Mouse (Mus musculus): Measurements from ENCODE around the gene Slc9a2. TPM values are rescaled to one million over a fixed set of nuclear protein-coding genes. Genes with fewer than 3 reads are reported as not detected.

The Slc9a2 gene
- polyA plus RNA-seq (2012) = not detected in 2 replicates

- TF ChIP-seq GATA1 (IDR thresholded peaks at IDR 0.05; ENCODE audit: low read length) = no peak
These were observed at the start of gene Slc9a2 for GRCm38 (mm10) chr1:40680067-40680867. Gene Slc9a2 (plus strand): TSS chr1:40680574.

GRCm38 (mm10) chr1:40632407-40633062, 47.8 kb upstream of the Slc9a2 start:
- no peak for TF ChIP-seq GATA1 (IDR thresholded peaks at IDR 0.05; ENCODE audit: low read length)

- no peak for TF ChIP-seq GATA1 (IDR thresholded peaks at IDR 0.05; ENCODE audit: low read length)
These were observed 45.8 kb upstream of the Slc9a2 start for GRCm38 (mm10) chr1:40634608-40635007.

GRCm38 (mm10) chr1:40648234-40648633, 32.1 kb upstream of the Slc9a2 start:
- no peak for TF ChIP-seq GATA1 (IDR thresholded peaks at IDR 0.05; ENCODE audit: low read length)

GRCm38 (mm10) chr1:40650803-40651497, 29.4 kb upstream of the Slc9a2 start:
- TF ChIP-seq GATA1 (IDR thresholded peaks at IDR 0.05; ENCODE audit: low read length) = no peak

- no peak for TF ChIP-seq GATA1 (IDR thresholded peaks at IDR 0.05; ENCODE audit: low read length)
These were observed 23.3 kb upstream of the Slc9a2 start for GRCm38 (mm10) chr1:40657035-40657434.

- no peak for TF ChIP-seq GATA1 (IDR thresholded peaks at IDR 0.05; ENCODE audit: low read length)
These were observed 22.3 kb upstream of the Slc9a2 start for GRCm38 (mm10) chr1:40657978-40658496.

- TF ChIP-seq GATA1 (IDR thresholded peaks at IDR 0.05; ENCODE audit: low read length) = no peak
These were observed 21.4 kb upstream of the Slc9a2 start for GRCm38 (mm10) chr1:40659017-40659416.

- TF ChIP-seq GATA1 (IDR thresholded peaks at IDR 0.05; ENCODE audit: low read length) = no peak
These were observed 20.9 kb upstream of the Slc9a2 start for GRCm38 (mm10) chr1:40659496-40659895.

GRCm38 (mm10) chr1:40660838-40661237, 19.5 kb upstream of the Slc9a2 start:
- TF ChIP-seq GATA1 (IDR thresholded peaks at IDR 0.05; ENCODE audit: low read length) = no peak

- TF ChIP-seq GATA1 (IDR thresholded peaks at IDR 0.05; ENCODE audit: low read length) = no peak
These were observed 14.7 kb upstream of the Slc9a2 start for GRCm38 (mm10) chr1:40665401-40666370.

GRCm38 (mm10) chr1:40670025-40670424, 10.3 kb upstream of the Slc9a2 start:
- no peak for TF ChIP-seq GATA1 (IDR thresholded peaks at IDR 0.05; ENCODE audit: low read length)

GRCm38 (mm10) chr1:40671490-40671889, 8.9 kb upstream of the Slc9a2 start:
- no peak for TF ChIP-seq GATA1 (IDR thresholded peaks at IDR 0.05; ENCODE audit: low read length)

GRCm38 (mm10) chr1:40677306-40677705, 3.1 kb upstream of the Slc9a2 start:
- no peak for TF ChIP-seq GATA1 (IDR thresholded peaks at IDR 0.05; ENCODE audit: low read length)
